Mouse (Mus musculus): ENCODE results near the gene Tm6sf1. TPM values are rescaled to one million over a fixed set of nuclear protein-coding genes. Genes with fewer than 3 reads are reported as not detected.

Gene Tm6sf1
- polyA plus RNA-seq, 1 experiment, result 229 TPM

- H3K27ac ChIP-seq (ENCODE audit: control insufficient read depth, insufficient read depth, low read length), result no peak overlapping the region
- peaks cover 17% of the 10 kb centered on the region for H3K36me3 ChIP-seq (ENCODE audit: control insufficient read depth, insufficient read depth, low read length)
- DNase-seq, result no peak
- WGBS, result 95% methylated on average over 13 of the region's 13 CpGs
- TF ChIP-seq CTCF (IDR thresholded peaks at IDR 0.05; ENCODE audit: borderline replicate concordance, control insufficient read depth, extremely low read depth, insufficient read depth, low read length, poor library complexity) (no peak), POLR2A (IDR thresholded peaks at IDR 0.05; ENCODE audit: control insufficient read depth, extremely low read depth, insufficient read depth, low read length, poor library complexity) (no peak)
- peaks cover 15% of the 10 kb centered on the region for H3K4me1 ChIP-seq (replicated peaks; ENCODE audit: control insufficient read depth, insufficient read depth, low read length)
- no peak overlapping the region for H3K4me3 ChIP-seq (ENCODE audit: control insufficient read depth, insufficient read depth, low read length)
- no peaks in the 10 kb centered on the region for H3K27me3 ChIP-seq (ENCODE audit: control insufficient read depth, insufficient read depth, low read length)
These were observed 13.8 kb downstream of the Tm6sf1 start for GRCm38 (mm10) chr7:81872493-81873013.

GRCm38 (mm10) chr7:81873807-81874206, 15.0 kb downstream of the Tm6sf1 start:
- H3K36me3 ChIP-seq (ENCODE audit: control insufficient read depth, insufficient read depth, low read length), result peaks cover 16% of the 10 kb centered on the region
- H3K4me1 ChIP-seq (replicated peaks; ENCODE audit: control insufficient read depth, insufficient read depth, low read length), result peaks cover 21% of the 10 kb centered on the region
- no peak for DNase-seq
- no peak overlapping the region for H3K4me3 ChIP-seq (ENCODE audit: control insufficient read depth, insufficient read depth, low read length)
- no peak overlapping the region for H3K27ac ChIP-seq (ENCODE audit: control insufficient read depth, insufficient read depth, low read length)
- 7% methylated on average over 1 of the region's 1 CpGs for WGBS
- H3K27me3 ChIP-seq (ENCODE audit: control insufficient read depth, insufficient read depth, low read length), result no peaks in the 10 kb centered on the region
- no peak for TF ChIP-seq POLR2A (IDR thresholded peaks at IDR 0.05; ENCODE audit: control insufficient read depth, extremely low read depth, insufficient read depth, low read length, poor library complexity)
- no peak for TF ChIP-seq CTCF (IDR thresholded peaks at IDR 0.05; ENCODE audit: borderline replicate concordance, control insufficient read depth, extremely low read depth, insufficient read depth, low read length, poor library complexity)

DNA sequence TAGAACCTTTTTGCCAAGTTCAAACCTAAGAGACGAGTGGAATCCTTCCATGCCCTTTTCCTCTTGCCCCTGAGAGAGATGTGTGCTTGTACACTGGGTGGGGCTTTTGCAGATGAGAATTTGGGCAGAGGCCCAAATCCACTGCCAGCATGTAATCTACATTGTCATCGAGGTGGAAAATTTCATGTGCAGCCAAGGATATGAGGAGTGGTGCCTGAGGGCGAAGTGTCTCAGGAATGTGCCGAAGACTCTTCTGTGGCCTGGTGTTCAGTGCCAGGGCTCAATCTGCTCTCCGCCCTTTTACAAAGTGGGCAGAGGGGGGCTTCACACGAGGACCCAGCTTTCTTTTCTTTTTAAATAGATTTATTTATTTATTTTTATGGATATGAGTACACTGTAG, 15.8 kb downstream of the Tm6sf1 start:
- DNase-seq, result no peak
- 89% methylated on average over 6 of the region's 6 CpGs for WGBS

DNA sequence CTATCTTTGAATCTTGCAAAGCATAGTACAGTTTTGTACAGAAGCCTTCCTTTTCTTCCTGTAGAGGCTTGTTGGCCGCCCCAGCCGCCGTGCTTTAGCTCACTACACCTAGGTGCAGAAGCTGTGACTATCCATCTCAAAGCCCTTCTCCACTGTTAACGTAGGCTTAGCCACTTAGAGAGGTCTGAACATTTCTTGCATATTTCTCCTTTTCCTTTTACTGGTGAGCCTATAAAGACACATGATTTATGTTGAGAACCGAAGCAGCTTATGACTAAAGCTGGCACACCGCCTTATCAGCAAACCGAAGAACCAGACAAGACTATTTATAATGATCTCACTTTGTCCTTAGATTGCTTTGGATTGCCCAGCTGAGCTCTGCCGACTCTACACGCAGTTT, 16.6 kb downstream of the Tm6sf1 start:
- TF ChIP-seq CTCF (IDR thresholded peaks at IDR 0.05; ENCODE audit: borderline replicate concordance, control insufficient read depth, extremely low read depth, insufficient read depth, low read length, poor library complexity) (no peak), POLR2A (IDR thresholded peaks at IDR 0.05; ENCODE audit: control insufficient read depth, extremely low read depth, insufficient read depth, low read length, poor library complexity) (no peak)
- Histone ChIP-seq H3K36me3 (ENCODE audit: control insufficient read depth, insufficient read depth, low read length) (peaks cover 11% of the 10 kb centered on the region; the same call in 1 of the 2 replicates), H3K27me3 (ENCODE audit: control insufficient read depth, insufficient read depth, low read length) (no peaks in the 10 kb centered on the region), H3K4me3 (ENCODE audit: control insufficient read depth, insufficient read depth, low read length) (no peak overlapping the region), H3K4me1 (replicated peaks; ENCODE audit: control insufficient read depth, insufficient read depth, low read length) (peaks cover 22% of the 10 kb centered on the region), H3K27ac (ENCODE audit: control insufficient read depth, insufficient read depth, low read length) (no peak overlapping the region)
- no peak for DNase-seq
- 92% methylated on average over 9 of the region's 9 CpGs for WGBS

More for the DNA sequence above, 15.8 kb downstream of the Tm6sf1 start:
- TF ChIP-seq CTCF (IDR thresholded peaks at IDR 0.05; ENCODE audit: borderline replicate concordance, control insufficient read depth, extremely low read depth, insufficient read depth, low read length, poor library complexity), result no peak
- TF ChIP-seq POLR2A (IDR thresholded peaks at IDR 0.05; ENCODE audit: control insufficient read depth, extremely low read depth, insufficient read depth, low read length, poor library complexity), result no peak
- Histone ChIP-seq H3K27ac (ENCODE audit: control insufficient read depth, insufficient read depth, low read length) (no peak overlapping the region), H3K27me3 (ENCODE audit: control insufficient read depth, insufficient read depth, low read length) (no peaks in the 10 kb centered on the region), H3K36me3 (ENCODE audit: control insufficient read depth, insufficient read depth, low read length) (peaks cover 12% of the 10 kb centered on the region), H3K4me1 (replicated peaks; ENCODE audit: control insufficient read depth, insufficient read depth, low read length) (peaks cover 19% of the 10 kb centered on the region), H3K4me3 (ENCODE audit: control insufficient read depth, insufficient read depth, low read length) (no peak overlapping the region)

DNA sequence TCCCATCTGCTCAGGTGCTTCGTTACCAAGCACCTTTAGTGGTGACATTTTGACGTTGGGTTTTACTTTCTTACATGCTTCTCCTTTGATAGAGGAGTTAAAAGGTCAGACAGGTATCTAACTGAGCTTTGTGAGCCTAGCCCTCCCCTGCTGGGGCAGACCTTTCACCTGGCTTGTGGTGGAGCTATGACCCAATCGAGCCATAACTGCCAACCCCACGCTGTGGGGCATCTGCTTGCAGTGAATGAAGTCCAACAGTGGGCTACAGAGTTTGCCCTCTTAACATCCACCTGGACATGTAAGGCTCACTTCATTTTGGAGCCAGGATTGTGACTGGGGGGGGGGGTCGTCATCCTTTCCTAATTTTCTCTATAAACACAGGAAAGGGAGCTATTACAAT, 21.5 kb downstream of the Tm6sf1 start:
- WGBS, result 40% methylated on average over 5 of the region's 5 CpGs
- Histone ChIP-seq H3K4me1 (replicated peaks; ENCODE audit: control insufficient read depth, insufficient read depth, low read length) (peaks cover 21% of the 10 kb centered on the region), H3K27ac (ENCODE audit: control insufficient read depth, insufficient read depth, low read length) (peak overlapping the region; percentile 64), H3K36me3 (ENCODE audit: control insufficient read depth, insufficient read depth, low read length) (peaks cover 16% of the 10 kb centered on the region), H3K4me3 (ENCODE audit: control insufficient read depth, insufficient read depth, low read length) (no peak overlapping the region), H3K27me3 (ENCODE audit: control insufficient read depth, insufficient read depth, low read length) (no peaks in the 10 kb centered on the region)
- DNase-seq, result no peak
- no peak for TF ChIP-seq POLR2A (IDR thresholded peaks at IDR 0.05; ENCODE audit: control insufficient read depth, extremely low read depth, insufficient read depth, low read length, poor library complexity)
- TF ChIP-seq CTCF (IDR thresholded peaks at IDR 0.05; ENCODE audit: borderline replicate concordance, control insufficient read depth, extremely low read depth, insufficient read depth, low read length, poor library complexity), result no peak

DNA sequence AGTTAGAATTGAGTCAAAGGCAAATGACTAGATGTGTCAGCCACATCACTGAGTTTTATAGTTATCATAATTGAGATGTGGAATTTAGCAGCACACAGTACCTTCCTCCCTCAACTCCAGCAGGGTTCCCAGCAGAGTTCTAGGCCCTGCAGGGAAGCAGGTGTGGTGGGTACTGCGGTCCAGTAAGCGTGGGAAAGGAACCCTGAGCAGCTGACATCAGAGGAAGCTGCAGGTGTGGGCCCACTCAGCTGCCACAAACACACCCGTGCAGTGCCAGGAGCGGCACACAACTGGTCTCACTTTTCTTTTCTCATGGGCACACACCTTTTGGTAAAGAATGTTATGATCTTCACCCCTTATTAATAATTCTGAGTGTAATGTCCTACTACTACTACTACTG, 22.0 kb downstream of the Tm6sf1 start:
- H3K4me1 ChIP-seq (replicated peaks; ENCODE audit: control insufficient read depth, insufficient read depth, low read length), result peaks cover 21% of the 10 kb centered on the region
- 7% methylated on average over 4 of the region's 4 CpGs for WGBS
- no peak overlapping the region for H3K4me3 ChIP-seq (ENCODE audit: control insufficient read depth, insufficient read depth, low read length)
- H3K36me3 ChIP-seq (ENCODE audit: control insufficient read depth, insufficient read depth, low read length), result peaks cover 19% of the 10 kb centered on the region
- DNase-seq, result peak; percentile 75
- H3K27ac ChIP-seq (ENCODE audit: control insufficient read depth, insufficient read depth, low read length), result peak overlapping the region; percentile 49; the same call in 1 of the 2 replicates
- TF ChIP-seq POLR2A (IDR thresholded peaks at IDR 0.05; ENCODE audit: control insufficient read depth, extremely low read depth, insufficient read depth, low read length, poor library complexity) (no peak), CTCF (IDR thresholded peaks at IDR 0.05; ENCODE audit: borderline replicate concordance, control insufficient read depth, extremely low read depth, insufficient read depth, low read length, poor library complexity) (no peak)
- no peaks in the 10 kb centered on the region for H3K27me3 ChIP-seq (ENCODE audit: control insufficient read depth, insufficient read depth, low read length)

DNA sequence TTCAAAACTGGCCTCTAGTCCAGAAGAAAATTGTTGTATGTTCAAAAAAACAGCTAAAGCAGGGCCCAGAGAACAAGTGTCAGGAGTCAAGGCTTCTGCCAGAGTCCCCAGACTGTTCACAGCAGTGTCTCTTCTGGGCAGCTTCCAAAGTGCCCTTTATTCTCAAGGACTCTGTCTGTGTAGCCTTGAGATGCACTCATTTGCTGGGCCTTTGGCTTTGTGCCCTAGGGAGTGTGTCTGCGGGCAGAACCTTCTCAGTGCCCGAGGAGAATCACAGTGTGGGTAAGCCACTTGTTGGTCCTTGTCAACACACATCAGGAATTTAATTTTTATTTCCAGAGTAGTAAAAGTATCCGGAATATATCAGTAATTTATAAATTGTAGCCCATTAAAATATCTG, 22.8 kb downstream of the Tm6sf1 start:
- Histone ChIP-seq H3K4me3 (ENCODE audit: control insufficient read depth, insufficient read depth, low read length) (no peak overlapping the region), H3K27ac (ENCODE audit: control insufficient read depth, insufficient read depth, low read length) (peak overlapping the region; percentile 70; the same call in 1 of the 2 replicates), H3K36me3 (ENCODE audit: control insufficient read depth, insufficient read depth, low read length) (peaks cover 19% of the 10 kb centered on the region), H3K4me1 (replicated peaks; ENCODE audit: control insufficient read depth, insufficient read depth, low read length) (peaks cover 19% of the 10 kb centered on the region), H3K27me3 (ENCODE audit: control insufficient read depth, insufficient read depth, low read length) (no peaks in the 10 kb centered on the region)
- WGBS, result 80% methylated on average over 3 of the region's 3 CpGs
- no peak for TF ChIP-seq CTCF (IDR thresholded peaks at IDR 0.05; ENCODE audit: borderline replicate concordance, control insufficient read depth, extremely low read depth, insufficient read depth, low read length, poor library complexity)
- no peak for TF ChIP-seq POLR2A (IDR thresholded peaks at IDR 0.05; ENCODE audit: control insufficient read depth, extremely low read depth, insufficient read depth, low read length, poor library complexity)
- no peak for DNase-seq

All from thymus, adult 2 months (tissue).